Mouse (Mus musculus): ENCODE data around the gene Pigo. TPM values are rescaled to one million over a fixed set of nuclear protein-coding genes. Genes with fewer than 3 reads are reported as not detected.

The Pigo gene
- total and polyA plus RNA-seq, 2 experiments from 2014 or later: 22.1 to 27.7 TPM

GRCm38 (mm10) chr4:43030780-43031230 is 5.2 kb upstream of the Pigo start:
- no peak for TF ChIP-seq CTCF (IDR thresholded peaks at IDR 0.05; ENCODE audit: low read depth)
- Histone ChIP-seq H3K27me3 (ENCODE audit: insufficient read depth, low read length) (no peaks in the 10 kb centered on the region), H3K27ac (peak overlapping the region; percentile 84), H3K4me2 (ENCODE audit: low read depth, low read length) (peak overlapping the region; percentile 68), H3K4me1 (ENCODE audit: insufficient read depth, low read length) (no peaks in the 10 kb centered on the region), H3K9me3 (ENCODE audit: low read length) (no peaks in the 10 kb centered on the region), H3K36me3 (ENCODE audit: insufficient read depth, low read length) (peaks cover 41% of the 10 kb centered on the region), H3K4me3 (ENCODE audit: low read length) (peak overlapping the region; percentile 73), H3K9ac (replicated peaks; ENCODE audit: low read length) (peak overlapping the region; percentile 78)
- WGBS: under 1% methylated on average over 28 of the region's 28 CpGs
- ATAC-seq (peak; percentile 57), DNase-seq (ENCODE audit: low spot score) (peak; percentile 35)

- peak overlapping the region; percentile 73 for H3K4me3 ChIP-seq (ENCODE audit: low read length)
- peaks cover 39% of the 10 kb centered on the region for H3K36me3 ChIP-seq (ENCODE audit: insufficient read depth, low read length)
- peak overlapping the region; percentile 78 for H3K9ac ChIP-seq (replicated peaks; ENCODE audit: low read length)
- TF ChIP-seq CTCF (IDR thresholded peaks at IDR 0.05; ENCODE audit: low read depth): no peak
- 73% methylated on average over 9 of the region's 9 CpGs for WGBS
- H3K27me3 ChIP-seq (ENCODE audit: insufficient read depth, low read length): no peaks in the 10 kb centered on the region
- peak overlapping the region; percentile 68 for H3K4me2 ChIP-seq (ENCODE audit: low read depth, low read length)
- DNase-seq (ENCODE audit: low spot score): no peak
- peak overlapping the region; percentile 84; the same call in 1 of the 2 replicates for H3K27ac ChIP-seq
- no peaks in the 10 kb centered on the region for H3K4me1 ChIP-seq (ENCODE audit: insufficient read depth, low read length)
- no peak for ATAC-seq
- no peaks in the 10 kb centered on the region for H3K9me3 ChIP-seq (ENCODE audit: low read length)
Measured at GRCm38 (mm10) chr4:43030352-43030751, 4.7 kb upstream of the Pigo start.

GRCm38 (mm10) chr4:43029749-43030148 is 4.1 kb upstream of the Pigo start:
- Histone ChIP-seq H3K9me3 (ENCODE audit: low read length) (no peaks in the 10 kb centered on the region), H3K36me3 (ENCODE audit: insufficient read depth, low read length) (peaks cover 37% of the 10 kb centered on the region), H3K4me1 (ENCODE audit: insufficient read depth, low read length) (peaks cover 3% of the 10 kb centered on the region; the same call in 1 of the 2 replicates), H3K9ac (replicated peaks; ENCODE audit: low read length) (no peak overlapping the region), H3K4me3 (ENCODE audit: low read length) (no peak overlapping the region), H3K27me3 (ENCODE audit: insufficient read depth, low read length) (no peaks in the 10 kb centered on the region), H3K27ac (no peak overlapping the region), H3K4me2 (ENCODE audit: low read depth, low read length) (no peak overlapping the region)
- DNase-seq (ENCODE audit: low spot score): no peak
- TF ChIP-seq CTCF (IDR thresholded peaks at IDR 0.05; ENCODE audit: low read depth): no peak
- 93% methylated on average over 9 of the region's 9 CpGs for WGBS
- no peak for ATAC-seq

- Histone ChIP-seq H3K27me3 (ENCODE audit: insufficient read depth, low read length) (no peaks in the 10 kb centered on the region), H3K9me3 (ENCODE audit: low read length) (no peaks in the 10 kb centered on the region), H3K9ac (replicated peaks; ENCODE audit: low read length) (no peak overlapping the region), H3K4me2 (ENCODE audit: low read depth, low read length) (no peak overlapping the region), H3K36me3 (ENCODE audit: insufficient read depth, low read length) (peaks cover 31% of the 10 kb centered on the region), H3K4me3 (ENCODE audit: low read length) (no peak overlapping the region), H3K4me1 (ENCODE audit: insufficient read depth, low read length) (peaks cover 10% of the 10 kb centered on the region), H3K27ac (no peak overlapping the region)
- ATAC-seq: no peak
- WGBS: 96% methylated on average over 7 of the region's 7 CpGs
- no peak for TF ChIP-seq CTCF (IDR thresholded peaks at IDR 0.05; ENCODE audit: low read depth)
- no peak for DNase-seq (ENCODE audit: low spot score)
Measured at GRCm38 (mm10) chr4:43029121-43029520, 3.5 kb upstream of the Pigo start.

GRCm38 (mm10) chr4:43024673-43025072 is 946 bp downstream of the Pigo start:
- Histone ChIP-seq H3K36me3 (ENCODE audit: insufficient read depth, low read length) (peaks cover 48% of the 10 kb centered on the region), H3K9ac (replicated peaks; ENCODE audit: low read length) (peak overlapping the region; percentile 50; the same call in 1 of the 2 replicates), H3K9me3 (ENCODE audit: low read length) (no peaks in the 10 kb centered on the region), H3K4me2 (ENCODE audit: low read depth, low read length) (peak overlapping the region; percentile 75), H3K27me3 (ENCODE audit: insufficient read depth, low read length) (no peaks in the 10 kb centered on the region), H3K4me1 (ENCODE audit: insufficient read depth, low read length) (peaks cover 13% of the 10 kb centered on the region), H3K27ac (peak overlapping the region; percentile 92; the same call in 1 of the 2 replicates), H3K4me3 (ENCODE audit: low read length) (peak overlapping the region; percentile 48)
- ATAC-seq (no peak), DNase-seq (ENCODE audit: low spot score) (no peak)
- no peak for TF ChIP-seq CTCF (IDR thresholded peaks at IDR 0.05; ENCODE audit: low read depth)
- 71% methylated on average over 14 of the region's 14 CpGs for WGBS

GRCm38 (mm10) chr4:43021341-43021740 is 4.3 kb downstream of the Pigo start:
- H3K27ac ChIP-seq: no peak overlapping the region
- peaks cover 13% of the 10 kb centered on the region for H3K4me1 ChIP-seq (ENCODE audit: insufficient read depth, low read length)
- H3K4me2 ChIP-seq (ENCODE audit: low read depth, low read length): no peak overlapping the region
- TF ChIP-seq CTCF (IDR thresholded peaks at IDR 0.05; ENCODE audit: low read depth): no peak
- no peaks in the 10 kb centered on the region for H3K9me3 ChIP-seq (ENCODE audit: low read length)
- H3K36me3 ChIP-seq (ENCODE audit: insufficient read depth, low read length): peaks cover 45% of the 10 kb centered on the region
- no peak overlapping the region for H3K9ac ChIP-seq (replicated peaks; ENCODE audit: low read length)
- WGBS: 69% methylated on average over 17 of the region's 17 CpGs
- no peak for ATAC-seq
- no peak overlapping the region for H3K4me3 ChIP-seq (ENCODE audit: low read length)
- DNase-seq (ENCODE audit: low spot score): no peak
- H3K27me3 ChIP-seq (ENCODE audit: insufficient read depth, low read length): no peaks in the 10 kb centered on the region

GRCm38 (mm10) chr4:43020876-43021275 is 4.7 kb downstream of the Pigo start:
- peaks cover 45% of the 10 kb centered on the region for H3K36me3 ChIP-seq (ENCODE audit: insufficient read depth, low read length)
- TF ChIP-seq CTCF (IDR thresholded peaks at IDR 0.05; ENCODE audit: low read depth): no peak
- 86% methylated on average over 16 of the region's 16 CpGs for WGBS

More at GRCm38 (mm10) chr4:43020876-43021275, 4.7 kb downstream of the Pigo start:
- H3K4me2 ChIP-seq (ENCODE audit: low read depth, low read length): no peak overlapping the region
- peaks cover 13% of the 10 kb centered on the region for H3K4me1 ChIP-seq (ENCODE audit: insufficient read depth, low read length)
- DNase-seq (ENCODE audit: low spot score): no peak
- H3K9ac ChIP-seq (replicated peaks; ENCODE audit: low read length): no peak overlapping the region
- no peak for ATAC-seq
- H3K27ac ChIP-seq: no peak overlapping the region
- no peak overlapping the region for H3K4me3 ChIP-seq (ENCODE audit: low read length)
- no peaks in the 10 kb centered on the region for H3K9me3 ChIP-seq (ENCODE audit: low read length)
- no peaks in the 10 kb centered on the region for H3K27me3 ChIP-seq (ENCODE audit: insufficient read depth, low read length)
